Mouse (Mus musculus) myocyte (in vitro differentiated cells): Measurements from ENCODE around the gene Vmn1r2.
"Not testable (repeated sequence)": the region's sequence is repeated elsewhere in the genome, so short reads cannot be mapped to it uniquely, and the experiment has no call there.

Experiments
- E2F4 ChIP-seq: IDR thresholded peaks from one replicate; pipeline ENCODE4 v1.6.1; 2011; ENCODE audit warnings: mild to moderate bottlenecking, control low read depth, moderate library complexity; ENCODE audit not compliant: insufficient read depth
- POLR2A ChIP-seq: IDR thresholded peaks from one replicate; pipeline ENCODE4 v1.6.1; 2011; ENCODE audit warnings: low read depth, mild to moderate bottlenecking, control low read depth, moderate library complexity; ENCODE audit not compliant: insufficient read length
- POLR2AphosphoS2 ChIP-seq: IDR thresholded peaks from one replicate; pipeline ENCODE4 v1.6.1; 2011; ENCODE audit warnings: low read depth, control low read depth; ENCODE audit not compliant: insufficient read length
- SRF ChIP-seq: IDR thresholded peaks from one replicate; pipeline ENCODE4 v1.6.1; 2011; ENCODE audit warnings: low read depth; ENCODE audit not compliant: control insufficient read depth, insufficient read length
- TCF12 ChIP-seq: IDR thresholded peaks from one replicate; pipeline ENCODE4 v1.6.1; 2011; ENCODE audit warnings: mild to moderate bottlenecking, control low read depth; ENCODE audit not compliant: poor library complexity, insufficient read depth, severe bottlenecking
- USF1 ChIP-seq: IDR thresholded peaks from one replicate; pipeline ENCODE4 v1.6.1; 2011; ENCODE audit warnings: low read depth, mild to moderate bottlenecking, control low read depth, moderate library complexity

GRCm38 (mm10) chr4:3153320-3153719 lies 13.8 kb upstream of the Vmn1r2 start:
- not testable (repeated sequence) for TF ChIP-seq POLR2A, TCF12, SRF, E2F4, USF1, POLR2AphosphoS2
